Mouse (Mus musculus): ENCODE data around the gene Ndufa5.

DNA sequence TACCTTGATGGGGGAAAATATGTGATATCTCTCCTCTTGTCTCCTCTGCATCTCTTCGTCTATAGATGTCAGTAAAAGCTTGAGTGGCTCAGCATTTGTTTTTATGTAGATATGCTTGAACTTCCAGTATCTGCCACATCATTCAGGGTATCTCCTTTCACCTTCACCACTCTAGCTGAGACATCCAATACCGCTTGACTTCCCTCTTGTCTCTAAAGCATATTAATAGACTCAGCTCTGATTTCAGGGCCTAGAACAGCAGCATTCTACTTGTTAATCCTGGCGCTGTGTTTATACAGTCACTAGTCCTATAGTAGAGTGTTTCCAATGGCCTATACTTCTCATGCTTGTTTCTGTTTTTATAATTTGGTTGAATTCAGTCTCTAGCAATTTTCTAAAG, 5.0 kb upstream of the Ndufa5 start:
- TF ChIP-seq CTCF (IDR thresholded peaks at IDR 0.05; ENCODE audit: borderline replicate concordance, control insufficient read depth, extremely low read depth, insufficient read depth, low read length, poor library complexity) (no peak), POLR2A (IDR thresholded peaks at IDR 0.05; ENCODE audit: control insufficient read depth, extremely low read depth, insufficient read depth, low read length, poor library complexity) (no peak)

All from thymus, adult 2 months (tissue).